Mouse (Mus musculus): ENCODE results near the gene Ppp1r9a. TPM values are rescaled to one million over a fixed set of nuclear protein-coding genes. Genes with fewer than 3 reads are reported as not detected.
"Not testable (repeated sequence)": the region's sequence is repeated elsewhere in the genome, so short reads cannot be mapped to it uniquely, and the experiment has no call there.

Ppp1r9a gene
- 1 to 10 TPM; 1.2 to 1.4 TPM for total RNA-seq (2021)
- long read RNA-seq, experiment 1, partial matches to known transcripts, result 0 of 1 reads
- long read RNA-seq, experiment 1, other reads (novel, unspliced or antisense), result 1 of 1 reads
- long read RNA-seq, experiment 2, result 0 reads

GRCm38 (mm10) chr6:4902674-4903324 is at the start of gene Ppp1r9a:
Gene Ppp1r9a, plus strand, starts transcription at chr6:4902917.
- DNase-seq (ENCODE audit: low spot score), result peak; percentile 3

- DNase-seq (ENCODE audit: low spot score), result no peak
Measured at GRCm38 (mm10) chr6:4855236-4855635, 47.5 kb upstream of the Ppp1r9a start.

- no peak for DNase-seq (ENCODE audit: low spot score)
Measured at GRCm38 (mm10) chr6:4856919-4857318, 45.8 kb upstream of the Ppp1r9a start.

GRCm38 (mm10) chr6:4884316-4884715 is 18.4 kb upstream of the Ppp1r9a start:
- no peak for DNase-seq (ENCODE audit: low spot score)

- no peak for DNase-seq (ENCODE audit: low spot score)
Measured at GRCm38 (mm10) chr6:4889544-4889943, 13.2 kb upstream of the Ppp1r9a start.

GRCm38 (mm10) chr6:4892417-4892816 is 10.3 kb upstream of the Ppp1r9a start:
- no peak for DNase-seq (ENCODE audit: low spot score)

GRCm38 (mm10) chr6:4893312-4893711 is 9.4 kb upstream of the Ppp1r9a start:
- DNase-seq (ENCODE audit: low spot score), result not testable (repeated sequence)

- no peak for DNase-seq (ENCODE audit: low spot score)
Measured at GRCm38 (mm10) chr6:4899906-4900305, 2.8 kb upstream of the Ppp1r9a start.

- DNase-seq (ENCODE audit: low spot score), result peak; percentile 4
Measured at GRCm38 (mm10) chr6:4903325-4904054, 773 bp downstream of the Ppp1r9a start.

GRCm38 (mm10) chr6:4904055-4904450 is 1.3 kb downstream of the Ppp1r9a start:
- no peak for DNase-seq (ENCODE audit: low spot score)

GRCm38 (mm10) chr6:4910042-4910634 is 7.4 kb downstream of the Ppp1r9a start:
- no peak for DNase-seq (ENCODE audit: low spot score)

GRCm38 (mm10) chr6:4918470-4918869 is 15.8 kb downstream of the Ppp1r9a start:
- DNase-seq (ENCODE audit: low spot score), result no peak

- DNase-seq (ENCODE audit: low spot score), result not testable (repeated sequence)
Measured at GRCm38 (mm10) chr6:4923791-4924190, 21.1 kb downstream of the Ppp1r9a start.

- DNase-seq (ENCODE audit: low spot score), result no peak
Measured at GRCm38 (mm10) chr6:4925966-4926687, 23.4 kb downstream of the Ppp1r9a start.

- DNase-seq (ENCODE audit: low spot score), result no peak
Measured at GRCm38 (mm10) chr6:4930321-4930720, 27.6 kb downstream of the Ppp1r9a start.

GRCm38 (mm10) chr6:4938901-4939300 is 36.2 kb downstream of the Ppp1r9a start:
- DNase-seq (ENCODE audit: low spot score), result no peak

- no peak for DNase-seq (ENCODE audit: low spot score)
Measured at GRCm38 (mm10) chr6:4940086-4940485, 37.4 kb downstream of the Ppp1r9a start.

- DNase-seq (ENCODE audit: low spot score), result no peak
Measured at GRCm38 (mm10) chr6:4940639-4941038, 37.9 kb downstream of the Ppp1r9a start.

- no peak for DNase-seq (ENCODE audit: low spot score)
Measured at GRCm38 (mm10) chr6:4943821-4944220, 41.1 kb downstream of the Ppp1r9a start.

- no peak for DNase-seq (ENCODE audit: low spot score)
Measured at GRCm38 (mm10) chr6:4948056-4948455, 45.3 kb downstream of the Ppp1r9a start.

- no peak for DNase-seq (ENCODE audit: low spot score)
Measured at GRCm38 (mm10) chr6:4949701-4950100, 47.0 kb downstream of the Ppp1r9a start.

Data from gastrocnemius, adult 18-20 months (tissue).